Mouse (Mus musculus): ENCODE data around the gene Parvg.
"Not testable (repeated sequence)": the region's sequence is repeated elsewhere in the genome, so short reads cannot be mapped to it uniquely, and the experiment has no call there.

The Parvg gene

DNA sequence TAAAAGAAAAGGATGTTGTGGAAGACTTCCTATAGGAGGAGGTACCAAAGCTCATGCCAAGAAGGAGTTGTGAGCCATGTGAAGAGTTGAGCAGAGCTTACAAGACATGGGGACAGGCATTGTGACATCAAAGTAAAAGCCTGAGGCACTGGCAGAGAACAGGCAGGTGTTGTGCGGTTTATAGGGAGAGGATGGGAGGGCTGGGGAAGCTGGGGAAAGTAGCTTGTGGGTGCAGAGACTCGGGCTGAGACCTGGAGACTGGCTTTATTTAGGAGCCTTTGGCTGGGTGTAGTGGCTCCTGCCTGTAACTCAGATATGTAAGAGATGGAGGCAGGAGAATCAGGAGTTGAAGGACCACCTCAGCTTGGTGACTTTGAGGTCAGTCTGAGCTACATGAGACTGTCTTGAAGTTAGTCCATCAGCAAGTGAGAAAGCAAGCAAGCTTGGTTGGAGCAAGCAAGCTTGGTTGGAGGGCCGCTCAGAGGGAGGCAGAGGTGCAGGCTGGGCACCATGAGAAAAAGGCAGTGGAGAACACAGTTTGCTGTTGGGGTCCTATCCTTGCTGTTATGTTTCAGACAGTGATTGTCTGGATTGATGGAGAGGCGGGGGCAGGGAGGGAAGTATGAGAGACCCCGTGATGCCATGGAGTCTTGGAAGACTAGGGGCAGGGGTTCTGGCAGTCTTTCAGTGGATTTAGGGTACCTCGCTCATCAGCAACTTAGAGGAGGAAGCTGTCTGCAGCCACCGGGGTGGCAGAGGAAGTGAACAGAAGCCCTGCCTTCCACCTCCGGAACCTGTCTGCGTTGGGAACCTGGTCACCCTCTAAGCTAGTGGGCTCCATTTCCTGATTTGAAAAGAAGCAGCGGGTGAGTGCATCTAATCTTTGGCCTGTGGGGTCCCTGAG, at the start of gene Parvg:
Gene Parvg, plus strand, starts transcription at position 61 of the 904 bp plus-strand sequence.
- no peak for DNase-seq

DNA sequence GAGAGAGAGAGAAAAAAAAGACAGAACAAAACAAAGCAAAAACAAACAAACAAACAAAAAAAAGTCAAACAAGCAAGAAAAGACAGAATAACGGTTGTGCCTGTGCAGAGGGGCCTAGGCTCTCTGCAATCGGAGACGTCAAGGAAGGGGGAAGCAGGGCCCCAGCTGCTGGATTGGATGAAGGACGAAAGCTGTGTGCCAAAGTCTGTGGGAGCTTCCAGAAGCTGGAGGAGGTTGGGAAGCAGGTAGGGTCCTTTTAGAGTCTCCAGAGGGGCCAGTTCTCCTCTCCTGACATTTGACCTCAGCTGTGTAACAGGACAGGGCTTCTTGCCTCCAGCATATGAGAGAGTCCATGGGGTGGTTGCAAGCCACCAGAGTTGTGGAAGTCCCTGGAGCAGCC, 47.8 kb upstream of the Parvg start:
- DNase-seq: no peak

DNA sequence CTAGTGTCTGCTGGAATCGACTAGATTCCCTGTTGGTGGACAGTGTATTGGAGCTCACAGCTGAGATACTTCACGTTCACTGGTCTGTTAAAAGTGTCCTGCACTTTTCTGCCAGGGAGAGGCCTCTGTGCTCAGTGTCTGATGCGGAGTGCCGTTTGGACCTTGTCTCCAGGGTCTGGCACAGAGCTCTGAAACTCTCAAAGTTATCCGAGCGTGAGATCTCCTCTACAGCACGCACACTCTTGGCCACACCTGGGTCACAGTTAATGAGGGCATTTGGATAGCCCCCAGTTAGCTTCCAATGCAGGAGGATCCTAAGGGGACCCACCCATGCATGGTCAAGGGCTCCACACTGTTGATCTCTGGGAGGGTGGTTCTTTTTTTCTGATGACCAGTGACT, 45.7 kb upstream of the Parvg start:
- no peak for DNase-seq

DNA sequence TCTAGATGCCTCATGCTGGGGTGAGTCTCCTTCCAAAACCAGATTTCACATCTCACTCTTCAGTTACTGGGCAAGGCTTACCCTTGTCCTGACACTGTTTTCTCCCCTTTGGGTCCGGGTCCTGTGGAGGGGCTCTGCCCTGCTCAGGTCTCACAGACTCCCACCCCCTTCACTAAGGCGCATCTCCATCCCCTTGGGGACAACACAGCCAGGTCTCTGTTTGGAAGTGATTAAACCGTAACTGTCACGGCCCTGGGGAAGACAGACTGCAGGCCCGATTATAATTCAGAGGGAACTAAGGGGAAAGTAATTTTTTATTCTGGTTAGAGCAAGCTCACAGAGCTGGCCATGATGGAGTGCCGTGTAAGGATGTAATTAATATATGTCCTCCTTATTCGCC, 45.2 kb upstream of the Parvg start:
- no peak for DNase-seq

DNA sequence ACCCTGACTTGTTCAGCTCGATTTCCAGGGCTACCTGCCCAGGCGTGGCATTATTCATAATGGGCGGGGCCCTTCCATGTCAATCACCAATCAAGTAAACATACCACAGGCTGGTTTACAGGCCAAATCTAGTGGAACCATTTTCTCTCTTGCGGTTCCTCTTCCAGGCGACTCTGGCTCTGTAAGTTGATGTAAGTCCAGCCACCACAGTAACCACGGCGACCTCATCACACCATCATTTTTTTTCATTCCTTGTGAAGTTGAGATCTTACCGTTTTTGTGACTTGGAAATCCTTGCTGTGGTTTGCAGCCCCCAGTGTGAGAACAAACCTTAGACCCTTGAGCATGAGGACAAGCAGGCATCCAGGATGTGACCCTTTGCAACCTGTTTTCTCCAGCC, 43.5 kb upstream of the Parvg start:
- DNase-seq: no peak

DNA sequence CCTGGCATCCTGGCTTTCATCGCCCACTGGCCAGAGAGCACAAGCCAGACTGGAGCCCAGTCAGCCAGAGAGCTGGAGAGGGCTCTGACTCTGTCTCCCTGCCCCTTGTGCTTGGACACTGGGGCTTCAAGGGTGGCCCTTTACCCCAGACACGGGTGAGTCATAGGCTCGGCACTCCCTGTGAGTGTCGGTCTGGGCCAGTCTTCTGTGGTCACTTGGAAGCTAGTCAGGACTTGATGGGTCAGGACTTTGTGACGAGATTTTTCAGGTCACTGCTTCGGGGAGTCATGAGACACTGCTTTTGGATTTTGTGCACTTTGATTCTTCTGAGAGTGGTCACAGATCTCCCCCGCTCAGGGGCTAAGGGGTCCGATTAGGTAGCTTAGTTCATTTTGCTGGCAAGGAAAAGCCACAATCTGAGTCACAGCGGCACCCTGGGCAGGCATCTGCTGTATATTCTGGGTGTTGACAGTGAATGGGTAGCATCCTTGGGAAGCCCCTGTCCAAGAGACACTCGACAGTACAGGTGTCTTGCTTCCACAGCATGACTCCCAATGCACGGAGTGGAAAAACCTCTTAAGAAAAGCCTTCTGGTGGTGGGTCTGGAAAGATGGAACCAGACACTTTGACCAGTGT, 43.0 kb upstream of the Parvg start:
- no peak for DNase-seq

DNA sequence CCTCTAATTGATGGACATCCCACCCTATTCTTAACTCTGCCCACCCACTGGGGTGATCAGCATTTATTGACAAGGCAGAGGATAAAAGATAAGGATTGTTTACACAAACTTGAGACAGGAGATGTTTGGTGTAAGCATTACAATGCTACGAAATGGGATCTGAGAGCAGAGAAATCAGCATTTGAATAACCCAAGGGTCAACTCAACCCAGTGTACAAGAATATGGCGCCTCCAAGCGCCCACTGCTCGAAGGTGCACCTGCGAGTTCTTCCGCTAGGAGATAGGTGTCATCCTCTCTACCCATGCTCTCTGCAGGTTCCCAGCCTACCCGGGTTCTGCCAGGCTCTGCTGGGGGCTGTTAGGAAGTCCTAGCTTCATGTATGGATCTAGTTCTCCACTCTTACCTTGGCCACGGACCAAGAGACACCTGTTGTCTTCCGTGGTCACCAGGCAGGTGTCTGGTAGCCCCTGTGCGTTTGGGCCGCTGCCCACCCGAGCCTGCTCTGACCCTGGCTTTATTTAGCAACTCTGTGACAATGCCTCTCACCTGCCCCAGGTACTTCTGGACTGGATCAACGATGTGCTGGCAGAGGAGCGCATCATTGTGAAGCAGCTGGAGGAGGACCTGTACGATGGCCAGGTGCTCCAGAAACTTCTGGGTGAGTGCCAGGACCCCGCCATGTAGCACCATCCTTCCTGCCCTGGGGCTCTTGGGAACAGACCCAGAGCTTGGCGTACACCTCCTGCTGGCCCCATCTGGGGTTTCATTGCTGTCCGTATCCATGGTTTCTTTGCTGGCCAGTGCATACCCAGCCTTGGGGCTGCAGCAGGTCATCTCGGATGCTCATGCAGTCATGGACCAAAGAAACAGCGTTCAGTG, 41.4 kb upstream of the Parvg start:
- peak; percentile 44 for DNase-seq

DNA sequence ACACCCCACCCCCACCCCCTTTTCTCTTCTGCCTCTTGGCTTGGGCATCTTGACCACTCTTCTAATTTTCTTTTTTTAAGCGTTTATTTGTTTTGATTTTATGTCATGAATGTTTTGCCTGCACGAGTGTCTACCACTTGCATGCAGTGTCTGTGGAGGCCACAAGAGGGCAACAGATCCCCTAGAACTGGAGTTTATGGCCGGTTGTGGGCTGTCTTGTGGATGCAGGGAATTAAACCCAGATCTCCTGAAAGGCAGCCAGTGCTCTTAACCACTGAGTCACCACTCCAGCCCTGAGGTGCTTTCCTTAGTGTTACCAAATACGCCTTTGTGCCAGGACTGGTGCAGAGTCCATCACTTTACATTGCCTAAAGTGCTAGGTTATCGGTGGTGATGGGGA, 39.8 kb upstream of the Parvg start:
- DNase-seq: no peak

DNA sequence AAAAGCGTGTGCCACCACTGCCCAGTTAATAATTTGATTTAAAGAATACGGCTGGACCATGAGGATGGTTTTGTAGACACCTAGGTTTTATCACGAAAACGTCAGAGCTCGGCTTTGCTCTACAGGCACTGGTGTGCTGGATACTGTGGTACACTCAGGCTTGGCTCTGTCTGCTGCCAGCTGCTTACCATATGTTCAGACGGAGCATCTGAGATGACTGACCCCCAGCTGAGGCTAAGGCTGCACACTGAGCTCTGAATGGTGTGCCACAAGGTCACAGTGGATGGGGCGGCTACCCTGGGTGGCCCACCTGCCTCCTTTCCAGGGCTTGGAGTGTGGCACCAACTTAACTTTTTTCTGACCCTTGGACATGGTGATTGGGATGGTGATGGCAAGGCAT, 38.4 kb upstream of the Parvg start:
- DNase-seq: no peak

DNA sequence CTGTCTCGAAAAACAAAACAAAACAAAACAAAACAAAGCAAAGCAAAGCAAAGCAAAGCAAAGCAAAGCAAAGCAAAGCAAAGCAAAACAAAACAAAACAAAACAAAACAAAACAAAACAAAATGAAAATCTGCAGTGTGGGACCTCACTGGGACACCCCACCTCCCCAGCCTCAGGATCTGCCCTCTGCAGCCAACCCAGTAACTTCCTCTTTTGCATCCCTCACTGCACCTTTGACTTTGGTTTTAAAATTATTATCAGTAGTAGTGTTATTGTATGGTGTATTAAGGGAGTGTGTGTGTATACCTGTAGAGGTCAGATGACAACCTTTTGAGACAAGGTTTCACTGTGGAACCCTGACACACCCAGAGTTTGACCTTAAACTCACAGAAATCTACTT, 34.9 kb upstream of the Parvg start:
- not testable (repeated sequence) for DNase-seq

DNA sequence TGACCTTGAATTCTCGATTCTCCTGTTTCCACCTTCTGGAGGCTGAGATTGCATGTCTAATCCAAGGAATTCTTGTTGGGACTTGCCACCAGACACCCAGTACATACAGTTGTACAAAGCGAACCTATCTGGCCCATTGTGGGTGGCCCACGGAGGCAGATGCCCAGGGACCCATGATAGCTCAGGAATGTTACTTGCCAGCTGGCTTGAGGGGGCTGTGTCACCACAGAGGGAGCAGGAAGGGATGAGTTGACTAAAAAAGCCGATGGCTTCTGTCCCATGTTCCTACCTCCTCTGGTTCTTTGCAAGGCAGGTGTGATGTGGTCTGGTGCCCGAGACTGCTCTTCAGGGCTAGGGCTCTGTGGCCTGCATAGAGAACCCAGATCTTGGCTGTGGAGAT, 32.7 kb upstream of the Parvg start:
- DNase-seq: no peak

DNA sequence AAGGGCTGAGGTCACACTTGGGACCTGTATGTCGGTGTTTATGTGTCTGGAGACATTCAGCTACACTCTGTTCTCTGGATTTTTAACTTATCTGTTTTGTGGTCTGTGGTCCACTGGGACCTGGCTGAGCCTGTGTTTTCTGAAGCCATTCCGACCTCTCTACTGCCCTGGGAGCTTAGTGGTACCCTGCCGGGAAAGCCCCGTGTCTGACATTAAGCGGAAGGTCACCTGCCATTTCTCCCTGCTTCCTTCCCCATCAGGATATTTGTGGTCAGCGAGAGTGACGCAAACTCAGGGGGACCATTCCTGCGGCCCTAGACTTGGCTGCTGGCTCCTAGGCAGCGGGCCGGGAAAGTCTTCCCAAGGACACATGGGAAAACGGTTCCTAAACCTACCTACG, 30.2 kb upstream of the Parvg start:
- no peak for DNase-seq

DNA sequence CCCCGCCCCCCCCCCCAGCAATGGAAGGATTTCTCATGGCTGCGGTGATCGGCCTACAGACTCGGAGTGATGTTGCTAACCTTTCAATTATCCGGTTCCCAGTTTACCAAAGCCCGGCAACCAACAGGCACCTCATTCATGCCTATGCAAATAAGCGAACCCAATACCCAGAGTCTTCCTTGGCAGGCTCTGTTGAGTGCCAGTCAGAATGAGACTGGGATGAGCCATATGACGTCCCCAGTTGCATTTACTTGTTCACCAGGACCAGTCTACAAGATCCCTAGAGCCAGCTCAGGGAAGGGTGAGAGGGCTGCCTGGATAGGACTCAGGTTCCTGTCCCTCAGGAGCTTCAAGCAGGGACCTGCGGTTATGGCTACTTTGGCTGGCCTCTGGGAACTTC, 29.4 kb upstream of the Parvg start:
- DNase-seq: no peak

DNA sequence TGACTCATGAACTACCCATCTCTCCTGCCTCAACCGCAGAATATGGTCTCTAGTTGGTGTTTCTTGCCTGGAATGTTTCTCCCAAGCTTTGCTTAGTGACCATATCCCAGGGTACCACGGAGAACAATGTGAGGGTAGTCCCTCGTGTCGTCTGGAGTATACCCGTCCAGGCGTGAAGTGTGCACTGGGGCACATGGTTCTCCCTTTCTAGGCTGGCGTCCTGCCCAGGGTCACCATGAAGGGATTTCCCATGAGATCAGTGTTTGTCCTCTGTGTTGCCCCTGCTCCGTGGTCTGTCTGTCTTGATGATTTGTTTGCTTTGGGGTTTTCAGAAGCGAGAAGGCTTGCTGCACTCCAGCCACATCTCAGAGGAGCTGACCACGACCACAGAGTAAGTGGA, 28.6 kb upstream of the Parvg start:
- no peak for DNase-seq

DNA sequence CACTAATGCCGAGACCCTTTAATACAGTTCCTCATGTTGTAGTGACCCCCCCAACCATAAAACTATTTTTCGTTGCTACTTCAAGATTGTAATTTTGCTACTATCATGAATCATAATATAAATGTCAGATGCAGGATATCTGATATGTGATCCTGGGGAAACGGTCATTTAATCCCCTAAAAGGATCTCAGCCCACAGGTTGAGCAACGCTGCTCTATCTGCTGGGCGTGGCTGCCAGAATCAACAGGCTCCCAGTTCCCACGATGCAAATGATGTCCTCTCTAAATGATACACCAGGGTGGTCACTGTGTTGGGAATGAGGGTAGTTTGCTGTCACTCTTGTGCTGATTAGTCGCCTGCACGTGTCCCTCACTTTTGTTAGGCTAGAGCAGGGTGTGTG, 26.4 kb upstream of the Parvg start:
- no peak for DNase-seq

DNA sequence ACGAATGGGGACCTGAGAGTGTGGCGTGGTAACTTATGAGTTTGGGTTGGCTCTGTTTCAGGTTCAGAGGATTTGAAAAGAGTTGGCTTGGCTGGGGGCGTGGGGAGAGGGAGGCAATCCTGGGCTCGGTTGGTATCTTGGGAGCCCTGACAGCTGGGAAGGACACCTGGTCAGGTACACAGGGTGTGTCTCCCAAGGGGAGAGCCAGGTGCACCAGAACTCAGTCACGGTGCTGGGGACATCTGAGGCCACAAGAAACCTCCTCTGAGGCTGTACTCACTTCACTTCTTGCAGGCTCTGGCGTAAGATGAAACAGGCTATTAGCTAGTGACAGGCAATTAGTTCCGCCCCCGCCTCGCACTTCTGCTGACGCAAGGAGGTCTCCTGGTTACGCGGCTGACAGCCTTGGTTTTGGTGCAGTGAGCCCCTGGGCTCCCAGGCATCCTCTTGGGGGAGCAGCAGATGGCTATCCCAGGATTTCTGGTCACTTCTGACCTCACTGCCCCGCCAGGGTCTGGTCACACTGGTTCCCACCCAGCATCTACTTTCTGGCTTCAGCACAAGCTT, 24.9 kb upstream of the Parvg start:
- DNase-seq: no peak

DNA sequence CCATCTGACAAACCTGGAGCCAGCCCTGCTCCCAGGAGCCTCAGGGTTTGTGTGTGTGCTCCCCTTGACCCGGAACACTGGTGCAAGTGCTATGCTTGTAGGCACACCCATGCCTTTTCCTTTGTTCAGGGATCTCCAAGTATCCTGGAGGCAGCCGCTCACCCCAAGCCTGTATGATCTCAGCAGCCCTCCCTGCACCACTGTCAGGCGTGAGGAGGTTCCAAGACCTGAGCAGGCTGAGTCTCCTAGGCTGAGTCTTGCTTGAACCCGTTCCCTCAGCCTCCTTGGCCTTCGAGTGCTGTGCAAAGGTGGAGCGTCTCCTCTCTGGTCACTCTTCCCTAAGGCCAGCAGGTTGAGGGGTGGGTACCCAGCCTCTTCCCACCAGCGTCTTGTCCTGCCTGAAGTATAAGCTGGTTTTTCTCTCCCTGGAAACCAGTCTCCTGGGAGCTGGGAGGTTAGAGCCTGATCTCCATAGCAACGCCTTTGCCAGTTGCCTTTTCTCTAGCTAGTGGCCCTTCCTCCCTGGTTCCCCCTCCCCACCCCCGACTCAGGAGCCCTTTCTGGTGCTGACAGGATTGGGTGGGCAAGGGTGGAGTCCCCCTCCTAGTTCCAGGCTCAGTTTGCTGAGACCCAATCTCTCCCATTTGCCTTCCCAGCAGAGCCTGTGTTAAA, 24.0 kb upstream of the Parvg start:
- no peak for DNase-seq

DNA sequence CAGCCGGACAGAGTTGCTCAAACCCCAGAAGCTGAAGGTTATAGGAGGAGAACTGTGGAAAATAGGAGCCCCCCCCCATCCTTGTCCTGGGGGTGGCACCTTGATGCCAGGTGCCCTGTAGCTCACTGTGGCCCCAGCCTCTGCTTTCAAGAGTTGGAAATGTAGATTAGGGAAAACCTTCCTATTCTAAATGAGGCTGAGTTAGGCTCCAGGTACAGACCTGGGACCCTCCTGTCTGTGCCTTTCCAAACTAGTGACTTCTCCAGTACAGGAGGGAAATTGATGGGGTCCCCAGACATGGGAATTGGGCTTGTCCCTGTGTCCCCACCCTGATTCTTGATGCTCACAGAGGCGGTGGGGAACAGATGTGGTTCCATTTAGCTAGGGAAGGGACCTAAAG, 23.2 kb upstream of the Parvg start:
- no peak for DNase-seq

DNA sequence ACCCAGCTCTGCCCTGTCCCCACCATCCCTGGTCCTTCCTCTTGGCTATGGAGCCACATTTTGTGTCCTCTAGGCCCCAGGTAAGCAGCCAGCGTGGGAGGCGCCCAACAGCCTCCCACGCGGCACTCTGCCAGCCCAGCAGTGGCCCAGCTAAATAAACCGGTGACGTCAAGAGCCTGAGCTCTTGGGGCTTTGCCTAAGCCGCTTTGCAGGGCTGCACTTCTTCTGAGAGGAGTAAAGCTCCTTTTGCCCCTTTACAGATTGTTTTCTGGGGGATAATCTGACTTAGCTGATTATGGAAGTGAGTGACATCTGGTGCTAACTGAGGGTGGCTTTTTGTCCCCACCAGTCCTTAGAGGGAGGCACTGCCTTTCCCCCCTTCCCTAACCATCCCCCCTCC, 22.8 kb upstream of the Parvg start:
- DNase-seq: peak; percentile 31

DNA sequence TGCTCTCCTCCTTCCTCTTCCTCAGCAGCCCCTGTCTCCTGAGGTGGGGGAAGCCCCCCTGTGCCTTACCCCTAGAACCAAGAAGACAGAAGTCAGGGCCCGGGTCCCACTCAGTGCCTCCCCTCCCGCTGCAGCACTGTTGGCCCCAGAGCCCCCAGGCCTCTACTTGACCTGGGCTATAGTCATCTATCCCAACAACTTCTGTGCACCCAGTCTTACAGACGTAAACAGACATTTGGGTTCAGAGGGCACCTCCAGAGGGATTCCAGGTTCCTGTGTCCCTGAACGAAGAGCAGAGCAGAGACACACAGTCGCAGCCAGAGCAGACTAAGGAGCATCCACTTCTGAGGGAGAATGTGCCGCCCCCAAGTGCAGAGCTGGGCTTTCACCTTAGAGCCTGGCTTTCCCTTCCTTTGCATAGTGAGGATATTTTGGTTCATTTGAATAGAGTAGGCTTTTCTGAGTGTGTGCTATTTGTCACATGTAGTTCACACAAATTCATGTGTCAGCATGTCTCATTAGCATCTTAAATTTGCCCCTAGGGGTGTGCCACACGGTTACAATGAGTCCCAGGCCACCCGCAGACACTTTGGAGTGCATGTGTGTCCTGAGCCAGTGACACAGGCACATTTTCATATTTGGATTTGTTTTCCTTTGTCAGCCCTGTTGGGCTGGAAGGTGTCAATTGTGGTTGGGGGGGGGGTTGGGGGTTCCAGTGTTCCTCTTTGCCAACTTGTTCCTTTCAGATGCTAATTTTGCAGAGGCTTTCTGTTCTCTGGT, 22.0 kb upstream of the Parvg start:
- no peak for DNase-seq

DNA sequence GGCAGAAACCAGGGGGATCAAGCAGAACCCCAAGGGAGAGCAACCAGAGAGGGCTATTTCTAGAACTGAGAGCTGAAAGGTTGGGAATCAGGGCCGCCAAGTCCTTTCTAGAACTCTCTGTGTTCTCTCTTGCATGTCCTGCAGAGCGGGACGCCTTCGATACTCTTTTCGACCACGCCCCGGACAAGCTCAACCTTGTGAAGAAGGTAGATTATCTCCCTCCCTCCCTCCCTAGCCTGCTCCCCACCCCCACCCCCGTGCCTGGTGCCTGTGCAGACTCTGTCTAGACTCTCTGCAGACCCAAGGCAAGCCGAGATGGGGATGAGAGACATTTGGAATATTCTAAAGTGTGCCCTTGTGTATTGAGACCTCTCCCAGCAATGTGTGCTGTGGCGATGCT, 20.6 kb upstream of the Parvg start:
- DNase-seq: no peak

DNA sequence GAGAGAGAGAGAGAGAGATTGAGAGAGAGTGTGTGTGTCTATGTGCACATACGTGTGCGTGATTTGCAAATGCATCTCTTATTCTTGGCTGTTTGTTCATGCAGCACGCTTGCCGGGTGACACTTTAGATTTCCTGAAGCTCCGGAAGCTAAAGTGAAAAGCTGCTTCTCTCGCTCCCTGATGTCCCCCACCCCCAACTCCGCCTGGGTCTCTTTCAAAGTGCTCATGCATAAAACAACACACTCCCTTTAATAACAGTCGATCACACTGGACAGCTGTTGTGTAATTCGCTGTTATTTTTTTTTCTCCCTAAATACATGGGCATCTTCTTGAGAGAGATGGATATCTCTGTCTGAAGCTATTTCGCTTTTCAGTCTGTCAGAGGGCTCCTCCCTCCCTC, 18.5 kb upstream of the Parvg start:
- no peak for DNase-seq
